Mouse (Mus musculus) brain, embryonic 14.5 days (tissue): ENCODE measurements around the gene Pcmt1. TPM values are rescaled to one million over a fixed set of nuclear protein-coding genes. Genes with fewer than 3 reads are reported as not detected.
A peak's percentile ranks its signal among the peaks of the same experiment; 100 is the strongest.

Source experiments
- DNase-seq: peaks from one replicate; pipeline ENCODE4 v3.0.0-alpha.2; 2011; ENCODE audit warnings: low read depth
- CTCF ChIP-seq: fragments of 200-500 bp; IDR thresholded peaks from 2 replicates; pipeline ENCODE4 v1.5.1; 2012; ENCODE audit warnings: inconsistent platforms, mild to moderate bottlenecking, moderate library complexity, borderline replicate concordance; ENCODE audit not compliant: insufficient read depth, insufficient read length; ENCODE audit errors: extremely low read depth
- POLR2A ChIP-seq: fragments of 200-500 bp; IDR thresholded peaks from 2 replicates; pipeline ENCODE4 v1.6.1; 2012; ENCODE audit warnings: mild to moderate bottlenecking, inconsistent platforms, borderline replicate concordance; ENCODE audit not compliant: poor library complexity, insufficient read depth, insufficient read length, severe bottlenecking; ENCODE audit errors: extremely low read depth
- polyA plus RNA-seq: library from polyadenylated mRNA; depleted of rRNA; stranded (reverse); fragments of >200 nt; gene quantifications from 2 replicates; pipeline ENCODE4 v1.2.3, GENCODE M21; 2012; rRNA removed

The Pcmt1 gene
- polyA plus RNA-seq, 1 experiment: 79.2 TPM

DNA sequence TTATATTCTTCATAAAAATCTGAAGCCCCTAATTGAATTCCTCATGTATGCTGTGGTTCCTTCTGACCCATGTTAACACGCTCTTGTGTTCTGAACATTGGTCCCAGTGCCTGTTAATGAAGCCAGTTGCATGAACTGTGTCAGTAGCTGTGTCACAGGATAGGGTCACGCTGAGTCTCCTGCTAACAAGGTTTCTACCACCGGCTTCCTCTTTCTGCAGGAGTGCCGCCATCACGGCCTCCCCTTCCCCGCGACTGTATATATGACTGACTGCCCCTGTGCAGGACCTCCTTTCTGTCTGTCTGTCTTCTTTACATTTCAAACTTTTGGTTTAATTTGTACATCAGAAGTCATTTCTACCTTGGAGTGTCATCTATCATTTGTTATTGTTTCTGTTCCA, 82.8 kb downstream of the Pcmt1 start:
- no peak for DNase-seq
- TF ChIP-seq CTCF (no peak), POLR2A (no peak)

DNA sequence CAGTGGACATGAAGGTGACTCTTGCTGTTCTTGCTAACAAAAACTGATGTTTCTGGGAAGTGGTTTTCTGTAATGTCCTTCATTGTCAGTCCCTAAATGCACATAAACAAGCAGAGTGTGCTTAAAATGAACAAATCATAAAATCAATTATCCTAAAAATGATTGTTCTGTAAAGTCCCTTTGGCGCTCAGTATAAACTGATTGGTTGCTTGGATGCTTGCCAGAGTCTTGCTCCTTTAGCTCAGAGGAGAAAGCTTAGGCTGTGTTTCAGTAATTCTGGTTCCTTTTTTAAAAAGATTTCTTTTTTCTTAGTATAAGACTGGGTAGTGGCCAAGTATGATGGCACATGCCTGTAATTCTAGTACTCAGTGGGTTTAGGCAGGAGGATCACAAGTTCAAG, 84.7 kb downstream of the Pcmt1 start:
- TF ChIP-seq POLR2A (no peak), CTCF (no peak)
- DNase-seq: peak; percentile 31

DNA sequence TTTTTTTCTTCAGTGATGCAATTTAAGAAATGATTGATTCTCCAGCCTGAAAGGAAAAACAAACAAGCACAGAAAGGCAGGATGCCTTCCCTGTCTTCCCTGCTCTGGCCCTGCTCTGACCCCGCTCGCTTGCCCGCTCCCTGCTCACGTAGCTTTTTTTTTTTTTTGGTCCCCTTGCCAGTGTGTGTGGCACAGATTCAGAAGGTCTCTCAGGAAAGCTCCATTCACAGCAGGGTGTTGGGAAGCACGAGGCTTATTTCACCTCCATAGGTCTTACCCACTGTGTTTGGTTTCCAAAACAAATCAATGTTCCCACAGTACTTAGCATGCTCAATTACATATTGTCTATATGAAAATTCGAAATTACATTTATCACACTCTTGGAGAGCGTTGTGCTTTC, 86.1 kb downstream of the Pcmt1 start:
- TF ChIP-seq CTCF: no peak
- no peak for TF ChIP-seq POLR2A
- DNase-seq: no peak

DNA sequence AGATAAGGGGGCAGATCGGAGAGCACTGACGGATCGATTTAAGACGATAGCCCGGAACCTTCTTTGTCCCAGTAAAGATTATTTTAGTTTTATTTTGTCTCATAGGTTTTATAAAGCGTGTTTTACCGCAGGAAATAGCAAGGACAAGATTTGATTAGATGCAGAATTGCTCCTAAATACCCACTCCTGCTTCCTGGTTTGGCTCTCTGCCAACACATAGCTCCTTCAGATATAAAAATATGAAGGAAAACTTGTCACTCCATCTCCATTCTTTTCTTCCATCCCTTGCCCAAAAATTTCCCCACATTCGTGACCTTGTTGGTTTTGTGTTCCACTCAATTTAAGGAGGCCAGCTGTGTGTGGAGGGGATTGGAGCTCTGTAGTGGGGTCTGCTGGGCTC, 90.1 kb downstream of the Pcmt1 start:
- TF ChIP-seq CTCF (no peak), POLR2A (no peak)
- peak; percentile 22 for DNase-seq

DNA sequence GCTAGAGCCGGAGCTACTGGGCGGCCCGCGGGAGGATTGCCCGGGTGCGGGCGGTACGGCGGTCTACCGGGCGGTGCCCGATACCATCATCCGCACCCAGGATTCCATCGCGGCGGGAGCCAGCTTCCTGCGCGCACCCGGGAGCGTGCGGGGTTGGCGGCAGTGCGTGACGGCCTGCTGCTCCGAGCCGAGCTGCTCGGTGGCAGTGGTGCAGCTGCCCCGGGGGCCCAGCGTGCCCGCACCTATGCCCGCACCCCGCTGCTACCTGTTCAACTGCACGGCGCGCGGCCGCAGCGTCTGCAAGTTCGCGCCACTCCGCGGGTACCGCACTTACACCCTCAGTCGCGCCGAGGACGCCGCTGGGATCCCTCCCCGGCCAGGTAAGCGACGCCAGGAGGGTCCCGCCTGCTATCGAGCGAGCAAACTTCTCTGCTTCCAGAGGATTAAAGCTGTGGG, 90.7 kb downstream of the Pcmt1 start:
- DNase-seq: no peak
- TF ChIP-seq POLR2A (no peak), CTCF (no peak)

DNA sequence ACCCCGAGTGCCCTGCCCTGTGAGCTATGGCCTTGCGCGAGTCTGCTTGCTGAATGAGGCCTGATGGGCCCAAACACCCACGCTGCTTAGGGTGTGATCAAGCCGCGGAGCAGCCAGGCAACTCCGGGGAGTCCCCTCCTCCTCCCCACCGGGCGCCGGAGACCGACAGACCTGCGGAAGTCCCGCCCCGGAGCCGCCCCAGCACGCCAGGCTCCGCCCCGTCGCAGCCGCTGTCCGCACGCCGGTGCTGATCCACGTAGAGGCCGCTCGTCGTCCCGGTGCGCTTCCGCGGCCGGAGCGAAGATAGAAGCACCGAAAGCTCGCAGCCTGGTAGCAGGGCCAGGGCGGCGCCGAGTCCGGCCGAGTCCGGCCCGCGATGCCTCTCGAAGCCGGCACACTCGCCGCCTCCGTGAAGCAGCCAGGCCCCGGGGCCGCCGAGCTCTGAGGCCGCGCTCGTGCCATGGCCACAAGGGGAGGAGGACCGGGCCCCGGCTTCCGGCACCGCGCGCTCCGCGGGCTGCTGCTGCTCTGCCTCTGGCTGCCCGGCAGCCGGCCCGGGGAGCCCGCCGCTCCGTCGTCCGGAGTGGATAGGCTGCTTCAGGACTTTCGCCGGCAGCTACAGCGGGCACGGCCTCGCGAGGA, 91.2 kb downstream of the Pcmt1 start, which contains the start of gene Lrp11:
Gene Lrp11 (plus strand): TSS at position 209 of the 642 bp plus-strand sequence.
- DNase-seq: peak; percentile 94
- TF ChIP-seq POLR2A: peak; percentile 62; the same call in 1 of the 2 replicates
- TF ChIP-seq CTCF: no peak

DNA sequence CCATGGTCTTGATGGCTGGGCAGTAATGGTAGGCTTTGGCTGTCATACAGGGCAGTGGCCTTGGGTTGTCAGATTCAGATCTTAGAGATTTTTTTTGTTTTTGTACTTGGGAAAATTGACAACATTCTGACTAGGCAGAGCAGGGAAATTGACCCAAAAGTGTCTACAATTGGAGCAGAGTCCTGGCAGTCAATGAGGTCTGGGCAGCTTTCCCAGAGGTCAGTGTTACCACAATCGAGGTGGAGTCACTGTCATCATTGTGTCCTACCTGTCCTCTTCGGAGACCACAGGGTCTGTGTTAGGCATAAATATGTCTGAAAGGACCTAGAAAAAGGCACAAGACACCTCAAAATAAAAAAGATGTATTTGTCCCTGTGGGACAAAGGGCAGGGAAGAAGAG, 94.2 kb downstream of the Pcmt1 start:
- no peak for DNase-seq
- TF ChIP-seq CTCF (no peak), POLR2A (no peak)

DNA sequence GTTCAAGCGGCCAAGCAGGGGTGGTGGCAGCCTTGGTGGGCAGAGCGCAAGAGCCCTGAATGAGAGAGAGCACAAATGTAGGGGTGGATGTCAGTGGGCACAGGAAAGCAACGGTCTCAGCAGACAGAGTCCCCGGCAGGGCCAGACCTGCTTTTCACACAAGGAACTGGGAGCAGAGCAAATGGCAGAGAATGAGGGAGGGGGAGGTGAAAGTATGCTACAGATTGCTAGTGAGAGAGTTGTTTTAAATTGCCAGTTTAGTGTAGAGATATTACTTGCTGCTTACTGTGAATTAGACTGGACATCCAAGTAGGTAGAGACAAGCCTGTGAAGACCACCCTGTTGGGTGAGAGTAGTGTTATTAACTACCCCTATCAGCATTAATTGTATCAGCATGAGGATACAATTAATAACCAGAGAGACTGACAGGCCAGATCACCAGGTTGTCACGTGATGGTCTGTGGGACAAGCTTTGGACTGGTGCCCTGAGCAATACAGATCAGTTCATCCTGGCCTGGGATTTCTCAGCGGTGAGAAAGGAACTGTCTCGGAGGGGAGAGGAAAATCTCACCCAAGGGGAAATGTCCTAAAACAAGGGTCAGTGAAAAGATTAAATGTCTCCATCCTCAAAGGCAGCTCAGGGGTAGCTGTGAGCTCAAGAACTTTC, 97.9 kb downstream of the Pcmt1 start:
- no peak for DNase-seq
- TF ChIP-seq CTCF: no peak
- no peak for TF ChIP-seq POLR2A

DNA sequence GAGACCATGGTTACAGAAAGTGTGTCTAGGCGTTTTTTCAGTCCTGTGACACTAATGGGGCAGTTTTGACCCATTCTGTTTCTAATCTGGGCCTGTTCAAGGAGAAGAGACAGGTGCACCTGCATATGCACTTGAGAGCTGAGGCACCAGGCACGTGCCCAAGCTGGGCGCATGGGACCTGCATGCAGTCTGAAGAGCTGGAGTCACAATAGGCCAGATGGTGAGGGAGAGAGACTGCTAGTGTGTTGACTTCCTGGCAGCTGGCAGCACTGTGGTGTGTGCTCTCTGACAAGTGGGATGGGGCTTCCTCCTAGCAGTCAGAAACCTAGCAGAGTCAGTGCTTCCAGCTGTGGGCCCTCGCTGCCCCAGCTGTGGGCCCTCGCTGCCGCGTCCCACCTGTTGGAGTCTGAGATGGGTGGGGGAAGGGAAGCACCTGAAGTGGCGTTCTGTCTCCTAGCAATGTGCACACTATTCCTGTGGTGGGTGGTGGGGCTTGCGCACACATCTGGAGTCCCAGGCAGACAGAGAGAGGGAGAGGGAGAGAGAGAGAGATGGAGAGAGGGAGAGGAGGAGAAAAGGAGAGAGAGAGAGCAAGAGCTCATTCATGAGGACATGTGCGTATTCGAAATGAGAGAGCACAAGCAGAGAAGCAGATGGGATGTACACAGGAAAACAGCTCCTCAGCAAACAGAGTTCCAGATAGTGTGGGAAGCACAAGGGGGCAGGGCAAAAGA, 98.6 kb downstream of the Pcmt1 start:
- peak; percentile 67 for DNase-seq
- no peak for TF ChIP-seq CTCF
- no peak for TF ChIP-seq POLR2A

DNA sequence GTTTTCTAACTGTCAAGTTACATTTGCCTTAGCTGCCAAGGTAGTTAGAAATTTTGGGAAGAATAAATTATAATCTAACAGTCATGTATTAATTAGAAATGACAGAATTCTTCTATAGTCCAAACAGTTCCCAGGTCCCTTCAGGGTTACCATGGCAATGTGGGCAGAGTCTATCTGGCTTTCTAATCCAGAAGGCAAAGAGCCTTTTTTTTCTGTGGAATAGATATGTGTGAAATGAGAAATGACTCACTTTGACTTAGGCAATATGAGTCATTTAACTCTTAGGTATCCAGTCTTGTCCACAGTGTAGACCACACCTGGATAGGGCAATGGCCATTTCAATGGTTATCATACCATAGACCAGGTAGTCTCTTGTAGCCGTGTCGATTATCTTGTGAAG, 99.5 kb downstream of the Pcmt1 start:
- TF ChIP-seq CTCF: no peak
- TF ChIP-seq POLR2A: no peak
- no peak for DNase-seq

Other genes starting within 250 kb of the Pcmt1 start
- 0.81 and 1.2 TPM in 2 replicates for gene Ulbp1, start 207.5 kb downstream of the Pcmt1 start, polyA plus RNA-seq
- gene Lrp11, start 91.3 kb downstream of the Pcmt1 start, polyA plus RNA-seq: 51.2 and 59.9 TPM in 2 replicates
- gene Nup43, start 13.6 kb downstream of the Pcmt1 start, polyA plus RNA-seq: 25.2 and 35.0 TPM in 2 replicates
- 26.6 and 32.1 TPM in 2 replicates for gene Lats1, start 78 bp upstream of the Pcmt1 start, polyA plus RNA-seq
- 13.6 and 17.5 TPM in 2 replicates for gene Katna1, start 44.9 kb upstream of the Pcmt1 start, polyA plus RNA-seq
- 24.4 and 26.4 TPM in 2 replicates for gene Ginm1, start 111.7 kb upstream of the Pcmt1 start, polyA plus RNA-seq
- 17.4 and 26.0 TPM in 2 replicates for gene Ppil4, start 111.8 kb upstream of the Pcmt1 start, polyA plus RNA-seq
- 0.11 and 0.15 TPM in 2 replicates for gene Zc3h12d, start 151.3 kb upstream of the Pcmt1 start, polyA plus RNA-seq